Mouse (Mus musculus): ENCODE measurements around the gene Esr1.
A peak's percentile ranks its signal among the peaks of the same experiment; 100 is the strongest.

Esr1 gene

GRCm38 (mm10) chr10:4838099-4838498, 226.7 kb downstream of the Esr1 start:
- ATAC-seq (ENCODE audit: low TSS enrichment): no peak

- ATAC-seq (ENCODE audit: low TSS enrichment): no peak
These were observed 229.6 kb downstream of the Esr1 start for GRCm38 (mm10) chr10:4841039-4841438.

GRCm38 (mm10) chr10:4847523-4847922, 236.1 kb downstream of the Esr1 start:
- ATAC-seq (ENCODE audit: low TSS enrichment): no peak

- peak; percentile 99 for ATAC-seq (ENCODE audit: low TSS enrichment)
These were observed 238.5 kb downstream of the Esr1 start for GRCm38 (mm10) chr10:4849881-4850280.

- no peak for ATAC-seq (ENCODE audit: low TSS enrichment)
These were observed 263.8 kb downstream of the Esr1 start for GRCm38 (mm10) chr10:4875076-4875737.

- ATAC-seq (ENCODE audit: low TSS enrichment): no peak
These were observed 270.0 kb downstream of the Esr1 start for GRCm38 (mm10) chr10:4881391-4881790.

- peak; percentile 52; the same call in 1 of the 2 replicates for ATAC-seq (ENCODE audit: low TSS enrichment)
These were observed 274.1 kb downstream of the Esr1 start for GRCm38 (mm10) chr10:4885506-4885905.

- ATAC-seq (ENCODE audit: low TSS enrichment): peak; percentile 65; the same call in 1 of the 2 replicates
These were observed 274.6 kb downstream of the Esr1 start for GRCm38 (mm10) chr10:4885961-4886360.

- no peak for ATAC-seq (ENCODE audit: low TSS enrichment)
These were observed 282.1 kb downstream of the Esr1 start for GRCm38 (mm10) chr10:4893475-4893874.

GRCm38 (mm10) chr10:4897789-4898188, 286.4 kb downstream of the Esr1 start:
- ATAC-seq (ENCODE audit: low TSS enrichment): no peak

GRCm38 (mm10) chr10:4900324-4900723, 288.9 kb downstream of the Esr1 start:
- no peak for ATAC-seq (ENCODE audit: low TSS enrichment)

- no peak for ATAC-seq (ENCODE audit: low TSS enrichment)
These were observed 297.9 kb downstream of the Esr1 start for GRCm38 (mm10) chr10:4909271-4909670.

GRCm38 (mm10) chr10:4910451-4910850, 299.1 kb downstream of the Esr1 start:
- ATAC-seq (ENCODE audit: low TSS enrichment): no peak

GRCm38 (mm10) chr10:4919046-4919445, 307.7 kb downstream of the Esr1 start:
- no peak for ATAC-seq (ENCODE audit: low TSS enrichment)

GRCm38 (mm10) chr10:4923616-4924015, 312.2 kb downstream of the Esr1 start:
- no peak for ATAC-seq (ENCODE audit: low TSS enrichment)

- ATAC-seq (ENCODE audit: low TSS enrichment): peak; percentile 72
These were observed 313.0 kb downstream of the Esr1 start for GRCm38 (mm10) chr10:4924391-4924790.

- ATAC-seq (ENCODE audit: low TSS enrichment): no peak
These were observed 331.8 kb downstream of the Esr1 start for GRCm38 (mm10) chr10:4943148-4943547.

- ATAC-seq (ENCODE audit: low TSS enrichment): no peak
These were observed 333.3 kb downstream of the Esr1 start for GRCm38 (mm10) chr10:4944725-4945124.

GRCm38 (mm10) chr10:4965768-4966167, 354.4 kb downstream of the Esr1 start:
- ATAC-seq (ENCODE audit: low TSS enrichment): no peak

- no peak for ATAC-seq (ENCODE audit: low TSS enrichment)
These were observed 359.8 kb downstream of the Esr1 start for GRCm38 (mm10) chr10:4971156-4971555.

GRCm38 (mm10) chr10:4971586-4971985, 360.2 kb downstream of the Esr1 start:
- ATAC-seq (ENCODE audit: low TSS enrichment): no peak

- ATAC-seq (ENCODE audit: low TSS enrichment): no peak
These were observed 360.6 kb downstream of the Esr1 start for GRCm38 (mm10) chr10:4972026-4972425.

GRCm38 (mm10) chr10:4974246-4974645, 362.9 kb downstream of the Esr1 start:
- no peak for ATAC-seq (ENCODE audit: low TSS enrichment)

GRCm38 (mm10) chr10:4976557-4976956, 365.2 kb downstream of the Esr1 start:
- ATAC-seq (ENCODE audit: low TSS enrichment): peak; percentile 73
